Mouse (Mus musculus) liver, embryonic 13.5 days (tissue): ENCODE results near the gene Atl3. TPM values are rescaled to one million over a fixed set of nuclear protein-coding genes. Genes with fewer than 3 reads are reported as not detected.
A peak's percentile ranks its signal among the peaks of the same experiment; 100 is the strongest.

Experiments used
- ATAC-seq: fragments of 200-750 bp; cut with Nextera tagmentation; 2 replicates; pipeline ENCODE4 v1.8.0; 2017; ENCODE audit warnings: low read depth, mild to moderate bottlenecking, moderate number of reproducible peaks, moderate library complexity
- DNase-seq: peaks from one replicate; pipeline ENCODE4 v3.0.0; 2022
- H3K27ac ChIP-seq: fragments of 300-500 bp; sonication (generic); 2 replicates; pipeline ENCODE4 v1.5.1; 2015; ENCODE audit warnings: moderate library complexity, mild to moderate bottlenecking, inconsistent platforms
- H3K27me3 ChIP-seq: fragments of 300-500 bp; sonication (generic); 2 replicates; pipeline ENCODE4 v1.6.1; 2015; ENCODE audit warnings: mild to moderate bottlenecking, inconsistent platforms
- H3K36me3 ChIP-seq: fragments of 300-500 bp; sonication (generic); 2 replicates; pipeline ENCODE4 v1.6.1; 2015; ENCODE audit warnings: mild to moderate bottlenecking, inconsistent platforms
- H3K4me1 ChIP-seq: fragments of 300-500 bp; sonication (generic); replicated peaks from 2 replicates; pipeline ENCODE4 v1.6.1; 2015; ENCODE audit warnings: inconsistent platforms
- H3K4me2 ChIP-seq: fragments of 300-500 bp; sonication (generic); 2 replicates; pipeline ENCODE4 v1.6.1; 2015; ENCODE audit warnings: inconsistent platforms, mild to moderate bottlenecking, moderate library complexity
- H3K4me3 ChIP-seq: fragments of 300-500 bp; sonication (generic); replicated peaks from 2 replicates; pipeline ENCODE4 v1.5.1; 2015; ENCODE audit warnings: mild to moderate bottlenecking, inconsistent platforms
- H3K9ac ChIP-seq: fragments of 300-500 bp; sonication (generic); 2 replicates; pipeline ENCODE4 v1.6.1; 2015; ENCODE audit warnings: mild to moderate bottlenecking, inconsistent platforms
- H3K9me3 ChIP-seq: fragments of 300-500 bp; sonication (generic); replicated peaks from 2 replicates; pipeline ENCODE4 v1.6.1; 2016; ENCODE audit warnings: inconsistent platforms
- WGBS: fragments of 180-500 bp; shearing (Covaris S2); methylation state at CpG from one replicate; pipeline ENCODE4 v1.1.7; 2015; ENCODE audit not compliant: insufficient replicate concordance; 5-methylcytosine and 5-hydroxymethylcytosine counted together
- polyA plus RNA-seq: library from polyadenylated mRNA; unstranded; fragments of >200 nt; fragmentation: Nextera tagmentation; extraction: Ambion mirVana; gene quantifications from 2 replicates; pipeline ENCODE4 v1.2.1, GENCODE M21; 2015

Gene Atl3
- polyA plus RNA-seq, 1 experiment from 2014 or later = 6.9 TPM

DNA sequence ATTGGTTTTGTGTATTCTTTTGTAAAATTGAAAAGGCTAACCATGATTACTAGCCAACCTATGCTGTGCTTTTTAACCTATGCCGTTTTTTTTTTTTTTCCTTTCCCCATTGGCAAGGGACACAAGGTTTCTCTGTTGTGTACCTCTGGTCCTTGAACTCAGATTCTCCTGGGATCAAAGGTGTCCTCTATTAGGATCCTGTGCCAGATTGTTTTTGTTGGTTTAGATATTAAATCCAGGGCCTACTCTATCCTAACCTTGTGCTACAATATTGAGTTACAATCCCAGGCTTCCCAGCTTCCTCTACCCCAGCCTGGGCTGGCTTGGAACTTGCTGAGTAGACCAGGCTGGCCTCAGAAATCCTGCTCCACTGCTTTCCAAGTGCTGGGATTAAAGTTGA is 6.9 kb downstream of the Atl3 start:
- ATAC-seq (no peak), DNase-seq (no peak)
- no peak overlapping the region for H3K4me2 ChIP-seq
- no peaks in the 10 kb centered on the region for H3K27me3 ChIP-seq
- no peak overlapping the region for H3K27ac ChIP-seq
- no peaks in the 10 kb centered on the region for H3K9me3 ChIP-seq
- 87% methylated on average over 1 of the region's 1 CpGs for WGBS
- H3K9ac ChIP-seq = no peak overlapping the region
- no peak overlapping the region for H3K4me3 ChIP-seq
- peaks cover 13% of the 10 kb centered on the region for H3K4me1 ChIP-seq
- H3K36me3 ChIP-seq = no peaks in the 10 kb centered on the region

DNA sequence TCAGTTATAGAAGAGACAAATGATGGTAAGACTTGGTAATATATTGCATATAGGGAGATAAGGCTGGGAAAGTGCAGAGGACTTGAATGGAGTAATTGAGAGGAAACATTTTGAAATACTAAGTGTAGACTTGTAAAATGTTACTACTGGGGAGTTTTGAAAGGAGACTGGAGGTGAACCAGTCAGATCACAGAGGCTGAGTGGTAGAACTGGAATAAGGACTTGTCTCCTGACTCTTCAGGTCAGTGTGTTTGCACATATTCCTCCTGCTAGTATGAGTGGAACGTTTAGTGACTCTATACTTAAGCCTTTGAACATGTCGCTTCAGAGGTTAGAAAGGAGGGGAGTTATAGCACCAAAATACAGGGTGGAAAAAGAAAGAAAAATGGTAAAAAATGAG is 8.6 kb downstream of the Atl3 start:
- no peak overlapping the region for H3K9ac ChIP-seq
- peaks cover 6% of the 10 kb centered on the region; the same call in 1 of the 2 replicates for H3K4me1 ChIP-seq
- ATAC-seq (no peak), DNase-seq (no peak)
- no peak overlapping the region for H3K27ac ChIP-seq
- no peaks in the 10 kb centered on the region for H3K36me3 ChIP-seq
- no peaks in the 10 kb centered on the region for H3K9me3 ChIP-seq
- no peak overlapping the region for H3K4me2 ChIP-seq
- 69% methylated on average over 2 of the region's 2 CpGs for WGBS
- H3K27me3 ChIP-seq = no peaks in the 10 kb centered on the region
- no peak overlapping the region for H3K4me3 ChIP-seq

DNA sequence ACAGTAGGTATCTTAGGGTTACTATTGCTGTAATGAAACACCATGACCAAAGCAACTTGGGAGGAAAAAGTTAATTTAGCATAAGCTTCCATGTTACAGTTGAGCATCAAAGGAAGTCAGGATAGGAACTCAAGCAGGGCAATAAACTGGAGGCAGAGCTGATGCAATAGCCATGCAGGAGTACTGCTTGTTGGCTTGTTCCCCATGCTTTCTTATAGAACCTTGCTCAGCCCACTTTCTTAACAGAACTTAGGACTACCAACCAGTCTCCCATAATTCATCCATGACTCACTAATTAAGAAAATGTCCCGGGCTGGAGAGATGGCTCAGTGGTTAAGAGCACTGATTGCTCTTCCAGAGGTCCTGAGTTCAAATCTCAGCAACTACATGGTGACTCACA is 12.5 kb downstream of the Atl3 start:
- ATAC-seq (no peak), DNase-seq (no peak)
- no peak overlapping the region for H3K4me2 ChIP-seq
- peaks cover 13% of the 10 kb centered on the region for H3K36me3 ChIP-seq
- no peak overlapping the region for H3K27ac ChIP-seq
- WGBS = 69% methylated on average over 1 of the region's 1 CpGs
- no peak overlapping the region for H3K9ac ChIP-seq
- H3K4me1 ChIP-seq = peaks cover 11% of the 10 kb centered on the region
- H3K9me3 ChIP-seq = no peaks in the 10 kb centered on the region
- H3K4me3 ChIP-seq = no peak overlapping the region
- no peaks in the 10 kb centered on the region for H3K27me3 ChIP-seq

DNA sequence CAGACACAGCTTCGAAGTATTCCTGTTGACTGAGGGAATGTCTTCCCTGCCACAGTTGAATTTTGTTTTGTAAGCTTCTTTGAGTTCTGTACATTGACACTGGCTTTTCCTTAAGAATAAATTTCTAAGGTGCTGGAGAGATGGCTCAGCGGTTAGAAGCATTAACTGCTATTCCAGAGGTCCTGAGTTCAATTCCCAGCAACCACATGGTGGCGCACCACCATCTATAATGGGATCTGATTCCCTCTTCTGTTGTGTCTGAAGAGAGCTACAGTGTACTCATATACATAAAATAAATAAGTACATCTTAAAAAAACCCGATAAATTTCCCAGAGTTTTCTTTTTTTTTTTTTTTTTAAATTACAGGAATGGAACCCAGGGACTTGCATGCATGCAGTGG is 14.2 kb downstream of the Atl3 start:
- Histone ChIP-seq H3K27ac (no peak overlapping the region), H3K9ac (no peak overlapping the region), H3K27me3 (no peaks in the 10 kb centered on the region), H3K36me3 (peaks cover 20% of the 10 kb centered on the region), H3K4me2 (no peak overlapping the region), H3K9me3 (no peaks in the 10 kb centered on the region), H3K4me1 (peaks cover 19% of the 10 kb centered on the region), H3K4me3 (no peak overlapping the region)
- ATAC-seq (no peak), DNase-seq (no peak)
- WGBS = 71% methylated on average over 4 of the region's 4 CpGs

DNA sequence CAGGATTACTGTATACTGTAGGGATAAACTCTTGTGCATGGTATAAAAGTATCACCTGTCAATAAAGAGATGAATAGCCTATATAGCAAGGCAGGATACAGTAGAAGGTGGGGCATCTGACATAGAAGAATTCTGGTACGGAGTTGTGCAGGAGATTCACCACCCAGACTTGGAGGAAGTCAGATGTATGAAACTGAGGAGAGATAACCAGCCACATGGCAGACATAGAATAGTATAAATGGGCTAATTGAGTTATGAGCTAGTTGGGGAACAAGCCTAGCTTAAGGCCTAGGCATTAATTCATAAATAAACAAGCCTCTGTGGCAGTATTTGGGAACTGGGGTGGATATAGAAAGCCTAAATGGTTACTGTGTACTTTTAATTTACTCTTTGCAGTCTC is 22.6 kb downstream of the Atl3 start:
- ATAC-seq (no peak), DNase-seq (no peak)
- Histone ChIP-seq H3K4me2 (no peak overlapping the region), H3K9ac (no peak overlapping the region), H3K27me3 (no peaks in the 10 kb centered on the region), H3K4me3 (no peak overlapping the region), H3K4me1 (peaks cover 14% of the 10 kb centered on the region), H3K27ac (no peak overlapping the region), H3K9me3 (no peaks in the 10 kb centered on the region), H3K36me3 (peaks cover 38% of the 10 kb centered on the region)
- 32% methylated on average over 1 of the region's 1 CpGs for WGBS

DNA sequence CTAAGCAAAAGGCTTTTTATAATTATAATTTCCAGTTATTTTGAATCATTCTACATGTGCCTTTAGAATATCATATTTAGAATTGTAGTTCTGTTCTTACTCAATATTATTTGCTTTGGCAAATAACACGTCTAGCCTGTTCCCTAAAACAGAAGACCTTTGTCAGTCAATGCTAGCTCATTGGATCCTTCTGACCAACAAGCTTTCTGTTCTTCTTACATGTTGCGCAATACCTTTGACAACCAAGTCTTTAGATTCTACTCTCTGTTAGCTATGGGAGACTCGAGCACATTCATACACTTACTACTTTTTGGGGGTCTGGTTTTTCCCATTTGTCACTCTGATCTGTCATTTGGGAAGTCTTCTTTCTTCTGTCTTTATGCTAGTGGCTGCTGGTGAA is 27.8 kb downstream of the Atl3 start:
- Histone ChIP-seq H3K4me2 (no peak overlapping the region), H3K27ac (no peak overlapping the region), H3K9me3 (no peaks in the 10 kb centered on the region; the same call in 1 of the 2 replicates), H3K4me1 (0 out of 2 replicates have a peak, but pooled peaks cover 3% of the 10 kb centered on the region), H3K9ac (no peak overlapping the region), H3K36me3 (peaks cover 56% of the 10 kb centered on the region), H3K4me3 (no peak overlapping the region), H3K27me3 (no peaks in the 10 kb centered on the region)
- 76% methylated on average over 3 of the region's 3 CpGs for WGBS
- ATAC-seq = no peak
- no peak for DNase-seq

DNA sequence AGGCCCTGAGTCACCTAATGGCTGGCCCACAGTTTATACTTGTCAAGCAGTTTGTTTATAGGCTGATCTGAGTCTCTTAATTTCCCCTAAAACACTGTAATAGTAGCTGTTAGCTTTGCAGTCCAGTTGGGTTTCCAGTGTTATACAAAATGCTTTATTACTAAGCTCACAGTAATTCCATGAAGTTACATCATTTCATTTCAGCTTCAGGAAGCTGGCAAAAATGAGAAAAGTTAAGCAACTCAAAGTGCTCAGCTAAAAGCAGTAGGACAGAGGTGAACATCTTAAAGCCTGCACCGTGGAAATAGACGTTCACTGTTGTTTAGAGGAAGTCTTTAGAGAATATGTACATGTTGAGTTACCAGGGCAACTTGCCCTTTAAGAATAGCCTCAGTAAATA is 29.0 kb downstream of the Atl3 start:
- Histone ChIP-seq H3K36me3 (peaks cover 53% of the 10 kb centered on the region), H3K9me3 (no peaks in the 10 kb centered on the region; the same call in 1 of the 2 replicates), H3K4me3 (no peak overlapping the region), H3K4me1 (no peaks in the 10 kb centered on the region), H3K27me3 (no peaks in the 10 kb centered on the region), H3K9ac (no peak overlapping the region), H3K4me2 (no peak overlapping the region), H3K27ac (no peak overlapping the region)
- DNase-seq (no peak), ATAC-seq (no peak)
- 81% methylated on average over 2 of the region's 2 CpGs for WGBS

DNA sequence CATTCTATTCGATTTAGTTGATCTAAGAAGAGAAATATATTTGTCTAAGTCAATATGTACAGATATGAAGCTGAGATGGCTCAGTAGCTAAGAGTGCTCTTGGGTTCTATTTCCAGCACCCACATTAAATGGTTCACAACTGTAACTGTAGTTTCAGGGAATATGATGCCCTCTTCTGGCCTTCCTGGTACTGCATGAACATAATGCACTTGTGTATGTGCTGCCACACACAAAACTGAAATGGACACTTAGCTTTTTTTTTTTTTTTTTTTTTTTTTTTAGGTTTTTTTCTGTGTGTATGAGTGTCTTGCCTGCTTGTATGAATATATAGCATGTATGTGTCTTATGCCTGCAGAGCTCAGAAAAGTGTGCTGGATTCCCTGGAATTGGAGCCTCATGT is 29.5 kb downstream of the Atl3 start:
- Histone ChIP-seq H3K4me3 (no peak overlapping the region), H3K36me3 (peaks cover 52% of the 10 kb centered on the region), H3K9me3 (no peaks in the 10 kb centered on the region; the same call in 1 of the 2 replicates), H3K4me1 (no peaks in the 10 kb centered on the region), H3K27ac (no peak overlapping the region), H3K4me2 (no peak overlapping the region), H3K9ac (no peak overlapping the region), H3K27me3 (no peaks in the 10 kb centered on the region)
- ATAC-seq = no peak
- WGBS = 81% methylated on average over 1 of the region's 1 CpGs
- DNase-seq = no peak

DNA sequence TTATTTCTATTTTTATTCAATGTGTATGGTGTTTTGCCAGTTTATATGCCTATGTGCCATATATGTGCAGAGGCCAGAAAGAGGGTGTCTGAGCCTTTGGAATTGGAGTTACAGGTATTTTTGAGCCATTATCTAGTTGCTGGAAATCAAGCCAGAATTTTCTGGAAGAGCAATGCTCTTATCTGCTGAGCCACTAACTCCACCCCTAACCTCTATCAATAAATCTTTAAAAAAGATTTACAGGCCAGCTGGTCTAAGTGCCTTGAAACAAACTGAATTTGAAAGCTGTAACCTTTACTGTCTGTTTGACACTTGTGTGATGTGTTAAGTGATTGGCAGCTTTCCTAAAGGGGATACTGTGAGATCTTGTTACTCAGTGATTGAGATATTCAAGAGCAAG is 29.9 kb downstream of the Atl3 start:
- peaks cover 52% of the 10 kb centered on the region for H3K36me3 ChIP-seq
- no peak overlapping the region for H3K4me2 ChIP-seq
- DNase-seq (no peak), ATAC-seq (no peak)
- no peak overlapping the region for H3K27ac ChIP-seq
- no peaks in the 10 kb centered on the region for H3K27me3 ChIP-seq
- no peak overlapping the region for H3K9ac ChIP-seq
- no peak overlapping the region for H3K4me3 ChIP-seq
- no peaks in the 10 kb centered on the region; the same call in 1 of the 2 replicates for H3K9me3 ChIP-seq
- H3K4me1 ChIP-seq = no peaks in the 10 kb centered on the region

DNA sequence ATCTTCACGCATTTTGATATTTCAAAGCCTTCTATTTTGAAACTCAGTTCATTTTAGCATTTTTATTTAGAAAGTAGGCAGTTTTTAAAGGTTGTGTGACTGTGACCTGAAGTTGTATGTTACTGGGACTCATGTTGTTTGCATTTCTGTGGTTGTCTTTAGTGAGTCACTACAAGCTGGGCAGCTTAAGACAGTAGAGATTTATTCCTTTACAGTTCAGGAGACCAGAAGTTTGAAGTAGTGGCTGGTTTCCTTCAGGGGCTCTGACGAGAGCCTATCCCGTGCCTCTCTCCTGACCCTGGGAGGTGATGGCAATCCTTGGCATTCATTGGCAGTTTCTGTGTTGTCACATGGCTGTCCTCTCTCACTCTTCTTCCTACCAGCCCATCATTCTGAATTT is 31.0 kb downstream of the Atl3 start:
- no peaks in the 10 kb centered on the region for H3K27me3 ChIP-seq
- no peak overlapping the region for H3K9ac ChIP-seq
- ATAC-seq = no peak
- H3K4me1 ChIP-seq = no peaks in the 10 kb centered on the region
- H3K36me3 ChIP-seq = peaks cover 50% of the 10 kb centered on the region
- no peak for DNase-seq
- H3K27ac ChIP-seq = no peak overlapping the region
- H3K4me3 ChIP-seq = no peak overlapping the region
- no peak overlapping the region for H3K4me2 ChIP-seq
- 85% methylated on average over 3 of the region's 3 CpGs for WGBS
- H3K9me3 ChIP-seq = no peaks in the 10 kb centered on the region; the same call in 1 of the 2 replicates

DNA sequence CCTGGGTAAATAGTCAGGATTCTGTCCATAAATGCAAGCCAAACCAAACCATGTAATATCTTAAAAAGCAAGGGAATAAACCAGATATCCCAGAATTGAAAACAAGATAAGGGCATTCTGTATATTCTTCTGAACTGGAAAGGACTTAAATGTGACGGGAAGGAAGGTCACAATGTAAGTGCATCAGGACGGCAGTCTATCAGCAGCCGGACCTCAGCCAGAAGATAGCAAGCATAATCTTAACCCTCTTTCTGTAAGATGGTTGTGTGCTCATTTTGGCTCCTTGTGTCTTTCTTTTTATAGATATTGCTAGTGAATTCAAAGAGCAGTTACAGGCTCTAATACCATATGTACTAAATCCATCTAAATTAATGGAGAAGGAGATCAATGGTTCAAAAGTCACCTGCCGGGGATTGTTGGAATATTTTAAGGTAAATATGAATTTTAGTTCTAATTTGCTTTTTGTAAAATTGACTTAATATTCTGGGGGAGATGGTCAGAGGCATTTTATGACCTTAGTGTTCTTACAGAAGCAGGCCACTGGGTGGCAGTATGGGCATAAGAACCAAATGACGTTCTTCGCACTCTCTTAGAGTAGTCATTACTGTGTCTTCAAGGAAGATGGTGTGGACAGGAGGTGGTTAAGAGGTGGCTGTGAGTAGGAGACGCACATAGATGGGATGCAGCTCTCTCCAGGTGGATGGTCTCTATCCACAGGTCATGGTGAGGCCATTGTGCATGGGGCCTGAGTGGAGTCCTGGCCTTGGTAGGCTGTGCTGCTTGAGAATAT is 35.0 kb downstream of the Atl3 start:
- Histone ChIP-seq H3K27ac (no peak overlapping the region), H3K4me3 (no peak overlapping the region), H3K4me1 (no peaks in the 10 kb centered on the region), H3K36me3 (peaks cover 54% of the 10 kb centered on the region), H3K9me3 (no peaks in the 10 kb centered on the region), H3K9ac (no peak overlapping the region), H3K4me2 (no peak overlapping the region), H3K27me3 (no peaks in the 10 kb centered on the region)
- peak; percentile 30 for DNase-seq
- 60% methylated on average over 7 of the region's 7 CpGs for WGBS
- peak; percentile 41; the same call in 1 of the 2 replicates for ATAC-seq

DNA sequence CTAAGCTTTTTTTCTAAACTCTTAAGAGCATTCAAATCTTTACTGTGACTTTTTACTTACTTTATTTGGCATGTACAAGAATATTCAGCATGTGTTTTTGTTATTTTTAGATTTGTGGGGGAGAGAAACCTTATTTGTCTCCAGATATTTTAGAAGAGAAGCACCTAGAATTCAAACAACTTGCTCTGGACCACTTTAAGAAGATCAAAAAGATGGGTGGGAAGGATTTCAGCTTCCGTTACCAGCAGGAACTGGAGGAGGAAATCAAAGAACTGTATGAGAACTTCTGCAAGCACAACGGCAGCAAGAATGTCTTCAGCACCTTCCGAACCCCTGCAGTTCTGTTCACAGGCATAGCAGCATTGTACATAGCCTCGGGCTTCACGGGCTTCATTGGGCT is 38.1 kb downstream of the Atl3 start:
- DNase-seq (no peak), ATAC-seq (no peak)
- Histone ChIP-seq H3K27ac (no peak overlapping the region; the same call in 1 of the 2 replicates), H3K4me2 (no peak overlapping the region), H3K36me3 (peaks cover 47% of the 10 kb centered on the region), H3K9me3 (no peaks in the 10 kb centered on the region), H3K4me1 (no peaks in the 10 kb centered on the region), H3K4me3 (no peak overlapping the region), H3K27me3 (no peaks in the 10 kb centered on the region), H3K9ac (no peak overlapping the region)
- WGBS = 84% methylated on average over 5 of the region's 5 CpGs
